Mouse (Mus musculus) neural tube, embryonic 15.5 days (tissue): ENCODE measurements at regions not wholly inside any gene's neighbourhood (a gene's known extent, or its start where the extent isn't known, plus 50 kb on each side); places are given as distances from the start of the nearest gene placed in this dataset.
"Not testable (repeated sequence)": the region's sequence is repeated elsewhere in the genome, so short reads cannot be mapped to it uniquely, and the experiment has no call there.

Source experiments
- ATAC-seq: fragments of 200-750 bp; cut with Nextera tagmentation; 2 replicates; pipeline ENCODE4 v1.8.0; 2017; ENCODE audit warnings: mild to moderate bottlenecking, moderate TSS enrichment, moderate library complexity; ENCODE audit not compliant: low FRiP score
- H3K27ac ChIP-seq: fragments of 300-500 bp; sonication (generic); replicated peaks from 2 replicates; pipeline ENCODE4 v1.5.1; 2015; ENCODE audit warnings: mild to moderate bottlenecking, inconsistent platforms
- H3K27me3 ChIP-seq: fragments of 300-500 bp; sonication (generic); replicated peaks from 2 replicates; pipeline ENCODE4 v1.6.1; 2015; ENCODE audit warnings: inconsistent platforms
- H3K36me3 ChIP-seq: fragments of 300-500 bp; sonication (generic); 2 replicates; pipeline ENCODE4 v1.6.1; 2015; ENCODE audit warnings: inconsistent platforms
- H3K4me1 ChIP-seq: fragments of 300-500 bp; sonication (generic); 2 replicates; pipeline ENCODE4 v1.6.1; 2015; ENCODE audit warnings: inconsistent platforms
- H3K4me2 ChIP-seq: fragments of 300-500 bp; sonication (generic); 2 replicates; pipeline ENCODE4 v1.6.1; 2015; ENCODE audit warnings: inconsistent platforms, mild to moderate bottlenecking, moderate library complexity
- H3K4me3 ChIP-seq: fragments of 300-500 bp; sonication (generic); replicated peaks from 2 replicates; pipeline ENCODE4 v1.5.1; 2015; ENCODE audit warnings: mild to moderate bottlenecking, inconsistent platforms
- H3K9ac ChIP-seq: fragments of 300-500 bp; sonication (generic); replicated peaks from 2 replicates; pipeline ENCODE4 v1.6.1; 2015; ENCODE audit warnings: mild to moderate bottlenecking, inconsistent platforms
- H3K9me3 ChIP-seq: fragments of 300-500 bp; sonication (generic); replicated peaks from 2 replicates; pipeline ENCODE4 v1.6.1; 2016; ENCODE audit warnings: inconsistent platforms
- WGBS: fragments of 180-500 bp; shearing (Covaris S2); methylation state at CpG from one replicate; pipeline ENCODE4 v1.1.7; 2015; ENCODE audit warnings: mixed read lengths; 5-methylcytosine and 5-hydroxymethylcytosine counted together

GRCm38 (mm10) chrX:75734628-75735302 is 140.2 kb downstream of the Pls3 start:
- H3K36me3 ChIP-seq, H3K27ac ChIP-seq, ATAC-seq, H3K27me3 ChIP-seq, H3K4me3 ChIP-seq, H3K9me3 ChIP-seq, H3K4me1 ChIP-seq, H3K9ac ChIP-seq, H3K4me2 ChIP-seq: not testable (repeated sequence)
- 73% methylated on average over 11 of the region's 13 CpGs for WGBS

- H3K4me2 ChIP-seq, H3K27me3 ChIP-seq, H3K36me3 ChIP-seq, H3K4me3 ChIP-seq, ATAC-seq, H3K9ac ChIP-seq, H3K4me1 ChIP-seq, H3K9me3 ChIP-seq, H3K27ac ChIP-seq: not testable (repeated sequence)
- 75% methylated on average over 11 of the region's 11 CpGs for WGBS
These were observed 141.3 kb downstream of the Pls3 start for GRCm38 (mm10) chrX:75733651-75734050.

- not testable (repeated sequence) for H3K27ac ChIP-seq, H3K4me1 ChIP-seq, H3K4me3 ChIP-seq, H3K9me3 ChIP-seq, H3K9ac ChIP-seq, ATAC-seq, H3K36me3 ChIP-seq, H3K4me2 ChIP-seq, H3K27me3 ChIP-seq
- 79% methylated on average over 12 of the region's 12 CpGs for WGBS
These were observed 145.2 kb downstream of the Pls3 start for GRCm38 (mm10) chrX:75729791-75730190.

GRCm38 (mm10) chrX:75728507-75728906 is 146.5 kb downstream of the Pls3 start:
- no peak overlapping the region for H3K9ac ChIP-seq
- H3K27ac ChIP-seq = no peak overlapping the region
- H3K4me1 ChIP-seq = no peaks in the 10 kb centered on the region
- H3K9me3 ChIP-seq = no peaks in the 10 kb centered on the region
- ATAC-seq = no peak
- 81% methylated on average over 4 of the region's 4 CpGs for WGBS
- H3K27me3 ChIP-seq = no peaks in the 10 kb centered on the region
- H3K4me2 ChIP-seq = no peak overlapping the region
- H3K4me3 ChIP-seq = no peak overlapping the region
- 0 out of 2 replicates have a peak, but pooled peaks cover 3% of the 10 kb centered on the region for H3K36me3 ChIP-seq

- not testable (repeated sequence) for H3K9ac ChIP-seq, H3K4me1 ChIP-seq, H3K4me3 ChIP-seq, ATAC-seq, H3K27me3 ChIP-seq, H3K9me3 ChIP-seq, H3K27ac ChIP-seq, H3K36me3 ChIP-seq
- whole genome bisulfite sequencing = 62% methylated on average over 39 of the region's 39 CpGs
- peak overlapping the region; percentile 38 for H3K4me2 ChIP-seq
These were observed 145.5 kb upstream of the Rab39b start for GRCm38 (mm10) chrX:75723542-75723941.

GRCm38 (mm10) chrX:75699949-75700348 is 121.9 kb upstream of the Rab39b start:
- Histone ChIP-seq H3K9me3 (no peaks in the 10 kb centered on the region), H3K4me2 (no peak overlapping the region), H3K9ac (no peak overlapping the region), H3K27me3 (no peaks in the 10 kb centered on the region), H3K36me3 (no peaks in the 10 kb centered on the region), H3K27ac (no peak overlapping the region), H3K4me1 (no peaks in the 10 kb centered on the region), H3K4me3 (no peak overlapping the region)
- WGBS = 23% methylated on average over 1 of the region's 1 CpGs
- ATAC-seq = no peak

GRCm38 (mm10) chrX:75675271-75675670 is 97.2 kb upstream of the Rab39b start:
- not testable (repeated sequence) for H3K4me2 ChIP-seq, H3K4me1 ChIP-seq, H3K27me3 ChIP-seq, H3K9me3 ChIP-seq, ATAC-seq, H3K9ac ChIP-seq, H3K4me3 ChIP-seq, H3K36me3 ChIP-seq, H3K27ac ChIP-seq
- WGBS = 98% methylated on average over 8 of the region's 8 CpGs

- peak; percentile 96 for ATAC-seq
- 11% methylated on average over 23 of the region's 23 CpGs for WGBS
- H3K9ac ChIP-seq = no peak overlapping the region
These were observed 96.1 kb upstream of the Rab39b start for GRCm38 (mm10) chrX:75673920-75674665.

GRCm38 (mm10) chrX:75673586-75673919 is 95.5 kb upstream of the Rab39b start:
- no peak; the same call in 1 of the 2 replicates for ATAC-seq
- 56% methylated on average over 13 of the region's 13 CpGs for WGBS
- Histone ChIP-seq H3K27me3 (no peaks in the 10 kb centered on the region), H3K4me1 (no peaks in the 10 kb centered on the region), H3K4me2 (peak overlapping the region; percentile 45), H3K9me3 (no peaks in the 10 kb centered on the region), H3K36me3 (no peaks in the 10 kb centered on the region), H3K9ac (peak overlapping the region; percentile 20; the same call in 1 of the 2 replicates), H3K27ac (no peak overlapping the region), H3K4me3 (peak overlapping the region; percentile 25)

More at GRCm38 (mm10) chrX:75673920-75674665, 96.1 kb upstream of the Rab39b start:
- no peaks in the 10 kb centered on the region for H3K9me3 ChIP-seq
- H3K27ac ChIP-seq = no peak overlapping the region
- H3K4me2 ChIP-seq = peak overlapping the region; percentile 45
- no peaks in the 10 kb centered on the region for H3K27me3 ChIP-seq
- H3K4me3 ChIP-seq = peak overlapping the region; percentile 37
- H3K4me1 ChIP-seq = no peaks in the 10 kb centered on the region
- H3K36me3 ChIP-seq = no peaks in the 10 kb centered on the region

- Histone ChIP-seq H3K9me3 (no peaks in the 10 kb centered on the region), H3K4me2 (peak overlapping the region; percentile 45), H3K9ac (peak overlapping the region; percentile 20; the same call in 1 of the 2 replicates), H3K36me3 (no peaks in the 10 kb centered on the region), H3K4me1 (no peaks in the 10 kb centered on the region), H3K27ac (no peak overlapping the region), H3K27me3 (no peaks in the 10 kb centered on the region), H3K4me3 (peak overlapping the region; percentile 25)
- ATAC-seq = no peak
- 90% methylated on average over 13 of the region's 13 CpGs for WGBS
These were observed 94.9 kb upstream of the Rab39b start for GRCm38 (mm10) chrX:75672976-75673375.

- Histone ChIP-seq H3K9ac (no peak overlapping the region), H3K27ac (no peak overlapping the region), H3K36me3 (no peaks in the 10 kb centered on the region), H3K4me1 (no peaks in the 10 kb centered on the region), H3K4me3 (no peak overlapping the region), H3K27me3 (no peaks in the 10 kb centered on the region), H3K9me3 (no peaks in the 10 kb centered on the region), H3K4me2 (no peak overlapping the region)
- no peak for ATAC-seq
- 95% methylated on average over 4 of the region's 4 CpGs for WGBS
These were observed 89.6 kb upstream of the Rab39b start for GRCm38 (mm10) chrX:75667636-75668035.

- 91% methylated on average over 7 of the region's 7 CpGs for WGBS
These were observed 65.4 kb upstream of the Rab39b start for GRCm38 (mm10) chrX:75643402-75643801.

More at GRCm38 (mm10) chrX:75643402-75643801, 65.4 kb upstream of the Rab39b start:
- no peak overlapping the region for H3K9ac ChIP-seq
- H3K4me2 ChIP-seq = no peak overlapping the region
- no peaks in the 10 kb centered on the region for H3K4me1 ChIP-seq
- H3K4me3 ChIP-seq = no peak overlapping the region
- no peaks in the 10 kb centered on the region for H3K27me3 ChIP-seq
- H3K36me3 ChIP-seq = no peaks in the 10 kb centered on the region
- no peak for ATAC-seq
- no peak overlapping the region for H3K27ac ChIP-seq
- no peaks in the 10 kb centered on the region for H3K9me3 ChIP-seq
